Mouse (Mus musculus) spleen, postnatal 4 days (tissue): Measurements from ENCODE around the gene Tns1.

Source experiments
- DNase-seq, 2 experiments: peaks; one replicate each; pipeline ENCODE4 v3.0.0; 2022; ENCODE audit warnings: low spot score in 2 of 2

Tns1 gene

GRCm38 (mm10) chr1:73912466-73912865, 211.8 kb downstream of the Tns1 start:
- no peak for DNase-seq

DNA sequence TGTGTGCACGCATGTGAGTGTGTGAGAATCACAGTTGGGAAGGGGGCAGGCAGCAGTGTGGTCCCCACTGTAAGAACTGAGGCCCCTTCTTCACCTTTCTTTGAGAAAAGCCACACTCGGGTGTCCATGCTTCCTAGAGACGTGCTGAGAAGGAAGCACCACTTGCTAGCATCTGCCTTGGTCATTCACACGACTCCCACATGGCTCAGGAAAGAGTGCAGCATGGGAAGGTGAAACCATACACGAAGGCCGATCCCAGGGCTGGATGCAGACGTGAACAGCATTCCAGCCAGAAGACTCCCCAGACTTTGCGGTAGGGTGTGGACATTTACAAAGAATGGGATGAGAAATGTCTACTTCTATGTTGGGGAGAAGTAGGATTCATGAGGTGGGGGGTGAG, 212.3 kb downstream of the Tns1 start:
- no peak for DNase-seq

DNA sequence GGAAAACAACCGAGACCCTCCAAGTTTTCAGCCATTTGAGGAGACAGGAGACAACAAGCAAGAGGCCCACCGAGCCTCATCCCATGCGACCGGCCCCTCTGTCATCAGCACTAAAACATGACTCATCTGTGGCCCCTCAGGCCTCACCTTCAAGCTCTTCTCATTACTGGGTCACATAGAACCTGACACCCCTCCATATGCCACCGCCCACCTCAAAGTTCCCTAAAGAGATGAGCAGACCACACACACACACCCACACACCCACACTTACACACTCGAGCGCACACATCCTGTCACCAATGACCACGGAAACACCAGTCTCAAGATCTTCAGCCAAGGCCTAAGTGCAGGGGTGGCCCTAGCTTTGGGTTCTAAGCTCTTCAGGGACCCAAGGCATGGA, 213.5 kb downstream of the Tns1 start:
- no peak for DNase-seq

DNA sequence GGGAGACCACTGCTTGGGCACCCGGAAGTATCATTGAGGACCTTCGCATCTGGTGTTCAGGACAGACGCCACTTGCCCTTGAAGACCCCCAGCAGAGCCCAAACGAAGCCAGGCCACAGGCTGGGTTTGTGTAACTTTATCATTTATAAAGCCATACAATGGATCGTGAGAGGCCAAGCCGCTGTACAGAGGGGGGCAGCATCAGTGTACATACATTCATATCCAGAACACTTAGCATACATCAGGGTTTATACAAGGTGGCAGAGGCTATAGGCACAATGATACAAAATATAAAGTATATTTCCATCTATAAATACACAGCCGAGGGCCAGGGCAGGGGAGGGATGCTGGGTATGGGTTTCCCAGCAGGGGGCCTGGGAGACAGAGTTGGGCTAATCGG, 214.1 kb downstream of the Tns1 start:
- DNase-seq: peak in 1 of 2 experiments; percentile 47

DNA sequence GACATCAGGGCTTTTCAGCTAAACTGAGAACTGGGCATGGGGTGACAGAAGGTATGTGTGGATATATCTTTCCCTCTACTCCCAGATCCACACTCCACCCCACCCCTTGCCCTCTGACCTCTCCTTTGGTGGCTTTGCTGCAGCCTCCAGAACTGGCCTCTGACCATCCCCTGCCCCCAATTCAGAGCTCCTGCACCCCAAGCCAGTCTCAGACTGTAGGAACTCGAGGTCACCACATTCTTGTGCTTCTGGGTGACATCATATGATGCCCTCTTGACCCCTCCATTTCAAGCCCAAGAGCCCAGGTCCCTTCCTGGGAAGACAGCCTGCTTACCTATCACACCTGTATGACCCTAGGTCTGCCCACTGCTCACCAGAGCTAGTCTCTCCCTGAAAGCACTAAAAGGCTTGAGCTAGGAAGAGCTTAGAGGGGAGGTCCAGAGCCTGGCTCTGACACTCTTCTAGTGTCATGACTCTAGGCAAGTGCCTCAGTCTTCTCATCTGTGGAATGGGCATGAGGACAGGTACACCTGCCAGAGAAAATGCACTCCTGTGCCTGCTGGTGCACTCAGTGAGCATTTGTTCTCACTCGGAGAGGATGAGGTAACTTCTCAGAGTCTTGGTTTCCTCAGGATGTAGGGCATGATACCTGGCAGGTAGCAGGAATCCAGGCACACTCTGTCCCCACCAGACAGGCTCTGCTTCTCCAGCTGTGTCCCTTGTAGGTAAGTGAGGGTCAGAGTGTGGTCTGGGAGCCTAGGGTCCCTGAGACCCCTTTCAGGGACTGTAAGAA, 214.9 kb downstream of the Tns1 start:
- DNase-seq: peak in 1 of 2 experiments; percentile 53

- DNase-seq: peak in 1 of 2 experiments; percentile 61
These were observed 215.9 kb downstream of the Tns1 start for GRCm38 (mm10) chr1:73908081-73908960.

DNA sequence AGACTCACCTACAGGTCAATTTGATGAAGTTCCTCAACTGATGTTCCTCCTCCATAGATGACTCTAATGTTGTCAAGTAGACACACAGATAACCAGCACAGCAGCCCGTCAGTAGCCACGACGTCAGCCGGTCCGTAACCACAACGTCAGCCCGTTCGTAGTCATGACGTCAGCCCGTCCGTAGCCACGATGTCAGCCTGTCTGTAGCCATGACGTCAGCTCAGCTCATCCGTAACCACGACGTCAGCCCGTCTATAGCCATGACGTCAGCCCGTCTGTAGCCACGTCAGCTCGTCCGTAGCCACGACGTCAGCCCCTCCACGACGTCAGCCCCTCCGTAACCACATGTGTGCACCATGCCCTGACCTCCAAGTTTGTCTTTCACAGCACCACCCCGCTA, 217.1 kb downstream of the Tns1 start:
- DNase-seq: no peak

- DNase-seq: no peak
These were observed 217.9 kb downstream of the Tns1 start for GRCm38 (mm10) chr1:73906376-73906775.

DNA sequence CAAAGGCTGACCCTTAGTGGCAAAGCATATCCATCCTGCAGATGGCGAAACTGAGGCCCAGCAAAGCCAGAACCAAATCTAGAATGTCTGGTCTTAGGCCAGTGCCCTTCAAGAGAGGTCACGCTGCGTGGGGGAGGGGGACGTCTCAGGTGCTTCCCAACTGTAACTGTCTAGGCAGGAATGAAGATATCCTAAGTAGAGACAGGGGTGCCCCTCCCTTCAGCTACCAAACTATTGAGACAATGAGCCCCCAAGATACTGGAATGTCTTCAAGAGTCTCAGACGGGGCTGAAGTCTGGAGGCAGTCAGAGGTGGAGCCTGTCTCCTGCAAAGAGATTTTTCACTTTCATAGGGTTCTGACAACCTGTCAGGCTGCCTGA, 218.4 kb downstream of the Tns1 start:
- peak in 1 of 2 experiments; percentile 51 for DNase-seq

DNA sequence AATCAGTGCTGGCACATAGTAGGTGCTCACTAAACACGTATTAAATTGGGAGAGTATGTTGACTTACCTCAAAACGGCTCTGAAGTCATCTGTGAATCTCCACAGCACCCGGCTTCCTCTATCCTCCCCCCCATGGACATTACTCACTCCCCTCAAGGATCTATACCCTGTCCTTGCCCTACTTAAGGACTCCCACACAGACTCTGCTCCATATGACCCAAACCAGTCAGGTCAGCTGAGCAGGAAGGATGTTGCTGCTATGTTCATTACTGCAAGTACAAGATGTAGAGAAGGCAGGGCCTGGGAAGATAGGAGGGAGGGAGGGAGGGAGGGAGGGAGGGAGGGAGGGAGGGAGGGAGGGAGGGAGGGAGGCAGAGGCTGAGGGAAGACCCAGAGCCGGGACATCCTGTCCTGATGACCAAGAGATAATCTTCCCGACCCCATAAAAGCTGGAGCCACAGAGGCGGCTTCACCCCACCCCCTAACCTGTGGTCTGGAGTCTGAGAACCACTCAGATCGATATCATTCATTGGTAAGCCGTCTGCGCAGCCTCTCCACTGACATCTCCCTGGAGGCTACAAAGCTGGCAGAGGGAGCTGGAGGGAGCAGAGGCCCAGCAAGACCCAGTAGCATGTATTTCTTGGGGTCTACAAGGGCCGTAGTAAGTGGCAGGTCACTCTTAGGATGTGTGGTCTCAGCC, 219.0 kb downstream of the Tns1 start:
- DNase-seq: peak in 1 of 2 experiments; percentile 52

DNA sequence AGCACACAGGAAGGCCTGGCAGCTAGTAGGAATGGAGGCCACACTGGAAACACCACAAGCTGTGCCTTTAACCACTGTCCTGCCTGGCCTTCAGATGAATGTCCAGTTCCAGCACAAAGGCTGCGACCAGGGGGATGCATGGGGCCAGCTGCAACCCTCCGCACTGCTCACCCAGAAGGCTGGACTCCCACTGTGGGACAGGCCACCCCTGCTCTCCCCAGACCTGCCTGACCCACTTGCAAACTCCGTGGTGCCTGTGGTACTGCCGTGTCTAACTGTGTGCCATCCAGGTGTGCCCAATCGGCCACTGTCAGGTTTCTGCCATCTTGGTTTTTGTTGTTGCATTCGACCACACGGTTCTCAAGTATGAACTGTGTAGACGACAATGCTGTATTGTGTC, 219.6 kb downstream of the Tns1 start:
- peak in 1 of 2 experiments; percentile 57 for DNase-seq

GRCm38 (mm10) chr1:73903035-73903434, 221.2 kb downstream of the Tns1 start:
- peak in 1 of 2 experiments; percentile 57 for DNase-seq

- peak; percentile 59 to 82 for DNase-seq
These were observed 221.9 kb downstream of the Tns1 start for GRCm38 (mm10) chr1:73902171-73902991.

DNA sequence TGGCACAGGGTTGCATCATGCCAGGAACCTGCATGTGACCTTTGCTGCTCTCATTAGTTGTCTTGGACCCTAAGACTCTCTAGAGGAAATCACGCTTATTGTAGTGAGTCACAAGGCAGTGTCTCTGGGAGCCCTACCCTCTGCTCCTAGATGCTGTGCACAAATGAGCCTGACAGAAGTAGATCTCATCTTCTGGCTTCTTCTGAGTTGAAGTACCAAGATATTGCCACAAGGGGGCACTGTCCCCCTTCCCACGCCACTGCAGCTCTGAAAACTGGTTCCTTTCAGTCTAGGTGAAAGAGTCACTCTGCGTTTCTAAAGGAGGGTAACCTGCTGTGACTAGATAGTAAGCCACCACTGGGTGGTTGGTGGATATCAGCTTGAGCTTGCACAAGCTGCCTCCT, 222.8 kb downstream of the Tns1 start:
- DNase-seq: peak; percentile 66 to 84

- DNase-seq: peak in 1 of 2 experiments; percentile 48
These were observed 228.8 kb downstream of the Tns1 start for GRCm38 (mm10) chr1:73895451-73895850.

DNA sequence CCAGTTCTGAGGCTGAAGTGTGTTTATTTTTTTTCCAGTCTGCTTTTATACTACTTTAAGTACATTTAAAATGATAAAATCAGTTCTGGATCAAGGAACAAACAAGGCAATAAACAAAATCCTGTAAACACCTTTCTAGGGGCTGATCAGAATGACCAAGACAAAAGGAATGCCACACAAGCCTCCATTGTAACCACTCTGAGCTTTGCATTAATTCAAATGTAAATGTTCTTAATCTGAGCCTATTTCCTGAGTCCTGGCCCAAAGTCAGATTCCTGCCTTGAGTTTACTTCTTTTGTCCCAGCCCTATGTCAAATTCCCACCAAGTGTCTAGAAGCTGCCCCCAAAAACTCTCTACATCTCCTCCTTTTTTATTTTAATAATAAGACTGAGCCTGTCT, 243.5 kb downstream of the Tns1 start:
- no peak for DNase-seq

- no peak for DNase-seq
These were observed 248.5 kb downstream of the Tns1 start for GRCm38 (mm10) chr1:73875676-73876218.

DNA sequence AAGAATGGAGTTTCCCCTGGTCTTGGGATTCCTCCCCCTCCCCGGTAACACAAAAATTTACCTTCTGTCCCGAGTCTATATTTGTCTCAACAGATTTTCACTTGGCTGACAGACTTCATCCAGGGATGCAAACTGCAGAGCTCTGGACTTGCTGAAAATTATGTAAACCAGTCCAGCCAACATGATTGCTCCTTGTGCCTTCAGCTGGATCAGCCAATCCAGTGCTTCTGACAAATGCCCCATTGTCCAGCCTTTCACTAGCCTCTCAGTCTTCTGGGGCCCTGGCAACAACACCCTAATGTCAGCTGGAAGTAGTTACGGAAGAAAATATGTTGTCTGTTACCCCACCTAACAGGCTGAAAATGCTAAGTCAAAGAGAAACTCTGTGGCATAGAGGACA, 259.9 kb downstream of the Tns1 start:
- no peak for DNase-seq

DNA sequence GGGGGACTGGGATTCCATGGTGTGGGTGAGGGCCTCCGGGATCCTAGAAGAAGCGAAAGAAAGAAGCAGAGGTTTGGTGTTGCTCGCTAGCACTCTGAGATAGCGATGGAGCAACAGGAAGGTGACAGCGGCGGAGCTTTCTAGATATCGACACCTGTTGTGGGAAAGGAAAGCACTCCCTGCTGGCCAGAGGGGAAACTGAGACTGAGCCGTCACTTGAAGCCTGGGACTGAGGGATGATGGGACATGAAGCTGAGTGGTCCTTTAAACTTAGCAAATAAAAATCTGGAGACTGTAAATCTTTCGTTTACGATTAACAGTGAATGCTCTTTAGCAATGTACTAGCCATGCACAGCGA, 261.2 kb downstream of the Tns1 start:
- DNase-seq: no peak

GRCm38 (mm10) chr1:73862323-73863073, 261.8 kb downstream of the Tns1 start:
- peak; percentile 22 to 74 for DNase-seq
